Mouse (Mus musculus) yolk sac, embryonic 10.5 days (tissue): ENCODE data around the gene Il13ra2.
"Not testable (repeated sequence)": the region's sequence is repeated elsewhere in the genome, so short reads cannot be mapped to it uniquely, and the experiment has no call there.

Source experiments
- DNase-seq: peaks from one replicate; pipeline ENCODE4 v3.0.0-alpha.2; 2017; ENCODE audit warnings: low spot score

The Il13ra2 gene

GRCm38 (mm10) chrX:147429129-147429528 lies at the start of gene Il13ra2:
Gene Il13ra2, minus strand, starts transcription at chrX:147429192.
- no peak for DNase-seq

- DNase-seq = not testable (repeated sequence)
Observed at GRCm38 (mm10) chrX:147453610-147454009, 24.6 kb upstream of the Il13ra2 start, which contains the start of gene Vmn1r239-ps. Gene Vmn1r239-ps, minus strand, starts transcription at chrX:147453710.

- no peak for DNase-seq
Observed at GRCm38 (mm10) chrX:147443386-147443785, 14.4 kb upstream of the Il13ra2 start.

- no peak for DNase-seq
Observed at GRCm38 (mm10) chrX:147435400-147435799, 6.4 kb upstream of the Il13ra2 start.

DNA sequence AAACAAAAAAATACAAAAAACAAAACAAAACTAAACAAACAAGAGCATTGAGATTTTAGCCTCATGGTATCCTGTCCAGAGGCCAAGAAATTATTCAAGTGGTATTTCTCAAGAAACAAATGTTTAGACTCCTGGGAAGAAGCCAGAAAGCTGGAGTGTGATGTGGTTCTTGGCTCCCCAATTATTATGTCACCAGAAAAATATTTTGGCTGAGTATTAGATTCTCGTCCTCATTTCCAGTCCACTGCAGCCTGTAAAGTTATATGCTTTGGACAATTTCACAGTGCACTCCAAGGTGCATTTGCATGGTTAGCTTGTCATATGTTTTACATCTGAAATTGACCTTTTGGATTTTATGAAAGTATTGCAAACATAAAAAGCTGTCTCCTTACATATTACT lies 761 bp upstream of the Il13ra2 start:
- no peak for DNase-seq

GRCm38 (mm10) chrX:147393446-147393845 lies 35.5 kb downstream of the Il13ra2 start:
- no peak for DNase-seq

DNA sequence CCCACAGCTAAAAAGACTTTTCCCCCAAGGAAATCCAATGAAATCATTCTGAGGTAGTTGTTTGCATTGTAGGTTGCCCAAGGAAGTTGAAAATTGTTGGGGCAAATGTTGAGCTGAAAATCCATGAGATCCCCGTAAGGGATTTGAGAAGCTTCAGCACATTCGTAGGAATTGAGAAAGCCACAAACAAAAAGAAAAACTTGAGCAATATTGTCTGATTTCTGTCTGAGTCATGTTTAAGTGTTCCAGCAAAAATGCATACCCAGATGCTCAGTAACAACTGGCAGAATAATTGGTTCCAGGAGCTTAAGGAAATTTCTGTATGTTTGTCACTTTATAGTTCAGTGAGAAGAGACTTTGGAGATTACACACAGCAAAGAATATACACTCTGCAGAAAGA lies 79.8 kb downstream of the Il13ra2 start:
- no peak for DNase-seq
